Comparison of ENCODE assay signal across 8 mouse cellular contexts in genomic region chr14:47087182-47087581, GRCm38 (mm10).
DNase-seq lines count a peak whose midpoint lies in the region; ATAC-seq and TF ChIP-seq lines count a peak whose summit lies in the region.

No protein-coding gene starts in this region.

- WGBS in heart, embryonic 10.5 days, result 27% methylated on average over 5 of the region's 5 CpGs
- WGBS in kidney, embryonic 15.5 days, result 30% methylated on average over 5 of the region's 5 CpGs
- WGBS in liver, adult 2 months, result 37% methylated on average over 5 of the region's 5 CpGs

- TF ChIP-seq POLR2A in liver, adult 2 months (IDR thresholded peaks at IDR 0.05; ENCODE audit: extremely low read depth, insufficient read depth, low read length), result no peak

- peak overlapping the region; percentile 87 for H3K27ac ChIP-seq in heart, embryonic 10.5 days
- no peak overlapping the region for H3K27ac ChIP-seq in kidney, embryonic 15.5 days
- no peak overlapping the region for H3K27ac ChIP-seq in liver, adult 2 months (replicated peaks; ENCODE audit: insufficient read depth, low read depth, low read length)

- TF ChIP-seq CTCF in liver, adult 2 months (IDR thresholded peaks at IDR 0.05; ENCODE audit: low read depth, low read length), result peak; percentile 39

- H3K9ac ChIP-seq in kidney, embryonic 15.5 days, result peak overlapping the region; percentile 47; the same call in 1 of the 2 replicates
- no peak overlapping the region; the same call in 1 of the 2 replicates for H3K9ac ChIP-seq in liver, adult 2 months (ENCODE audit: low read depth, low read length)

- peaks cover 31% of the 10 kb centered on the region for H3K36me3 ChIP-seq in heart, embryonic 10.5 days
- H3K36me3 ChIP-seq in kidney, embryonic 15.5 days, result no peaks in the 10 kb centered on the region; the same call in 1 of the 2 replicates
- H3K36me3 ChIP-seq in liver, adult 2 months (ENCODE audit: control insufficient read depth, insufficient read depth, low read length), result no peaks in the 10 kb centered on the region

- H3K79me2 ChIP-seq in liver, adult 2 months (ENCODE audit: control insufficient read depth, insufficient read depth, low read length), result no peaks in the 10 kb centered on the region

- peak overlapping the region; percentile 81 for H3K4me2 ChIP-seq in kidney, embryonic 15.5 days

- H3K9me3 ChIP-seq in heart, embryonic 10.5 days, result no peaks in the 10 kb centered on the region
- no peaks in the 10 kb centered on the region for H3K9me3 ChIP-seq in kidney, embryonic 15.5 days (replicated peaks)

- H3K27me3 ChIP-seq in heart, embryonic 10.5 days (ENCODE audit: insufficient read depth, poor library complexity, severe bottlenecking), result no peaks in the 10 kb centered on the region
- no peaks in the 10 kb centered on the region for H3K27me3 ChIP-seq in kidney, embryonic 15.5 days
- H3K27me3 ChIP-seq in liver, adult 2 months (ENCODE audit: control insufficient read depth, insufficient read depth, low read length), result no peaks in the 10 kb centered on the region

- DNase-seq in brain, embryonic 18.5 days (ENCODE audit: low read depth, low spot score), result peak; percentile 40
- no peak for DNase-seq in heart, embryonic 10.5 days (ENCODE audit: low spot score)
- peak; percentile 48 for DNase-seq in liver, adult 2 months (ENCODE audit: extremely low read depth, low read depth, low spot score)
- DNase-seq in naive thymus-derived CD4-positive, alpha-beta T cell, adult 2 months (ENCODE audit: low read depth), result peak; percentile 85
- peak; percentile 79 to 94 for DNase-seq in spleen, postnatal 4 days (ENCODE audit: low spot score in 2 of 2)

- ATAC-seq in CD4-positive, CD25-positive, alpha-beta regulatory T cell, adult 4 months, result peak; percentile 74
- ATAC-seq in erythroblast, adult 5-6 weeks (replicated peaks; ENCODE audit: low FRiP score, poor library complexity, severe bottlenecking), result peak; percentile 56
- peak; percentile 53 for ATAC-seq in kidney, embryonic 15.5 days (replicated peaks; ENCODE audit: low FRiP score)

- H3K4me1 ChIP-seq in heart, embryonic 10.5 days, result peaks cover 62% of the 10 kb centered on the region
- peaks cover 13% of the 10 kb centered on the region for H3K4me1 ChIP-seq in kidney, embryonic 15.5 days
- peaks cover 6% of the 10 kb centered on the region for H3K4me1 ChIP-seq in liver, adult 2 months (ENCODE audit: control insufficient read depth, insufficient read depth, low read length)

- peak overlapping the region; percentile 43 for H3K4me3 ChIP-seq in heart, embryonic 10.5 days
- peak overlapping the region; percentile 38 for H3K4me3 ChIP-seq in kidney, embryonic 15.5 days (replicated peaks)
- no peak overlapping the region for H3K4me3 ChIP-seq in liver, adult 2 months (ENCODE audit: insufficient read depth, low read depth, low read length)
